Mouse (Mus musculus): ENCODE data around the gene Numbl. TPM values are rescaled to one million over a fixed set of nuclear protein-coding genes. Genes with fewer than 3 reads are reported as not detected.

Gene Numbl
- total RNA-seq, 2 experiments from 2014 or later: 0.66 to 0.94 TPM

DNA sequence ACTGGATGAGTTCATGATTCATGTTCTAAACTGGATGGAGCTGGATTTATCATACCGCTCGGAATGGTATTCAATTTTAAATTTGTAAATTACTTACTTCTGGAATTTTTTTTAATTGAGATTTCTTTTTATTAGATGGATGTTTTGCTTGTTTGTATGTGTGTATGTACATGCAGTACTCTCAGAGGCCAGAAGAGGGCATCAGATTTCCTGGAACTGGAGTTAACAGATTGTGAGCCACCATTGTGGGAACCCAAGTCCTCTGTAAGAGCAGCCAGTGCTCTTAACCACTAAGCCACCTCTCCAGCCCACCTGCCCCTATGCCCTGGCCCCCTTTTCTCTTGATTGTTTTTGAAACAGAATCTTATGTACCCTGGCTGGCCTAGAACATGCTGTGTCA, 9.1 kb upstream of the Numbl start:
- no peak for ATAC-seq (replicated peaks; ENCODE audit: low FRiP score, low TSS enrichment, poor library complexity, severe bottlenecking)

DNA sequence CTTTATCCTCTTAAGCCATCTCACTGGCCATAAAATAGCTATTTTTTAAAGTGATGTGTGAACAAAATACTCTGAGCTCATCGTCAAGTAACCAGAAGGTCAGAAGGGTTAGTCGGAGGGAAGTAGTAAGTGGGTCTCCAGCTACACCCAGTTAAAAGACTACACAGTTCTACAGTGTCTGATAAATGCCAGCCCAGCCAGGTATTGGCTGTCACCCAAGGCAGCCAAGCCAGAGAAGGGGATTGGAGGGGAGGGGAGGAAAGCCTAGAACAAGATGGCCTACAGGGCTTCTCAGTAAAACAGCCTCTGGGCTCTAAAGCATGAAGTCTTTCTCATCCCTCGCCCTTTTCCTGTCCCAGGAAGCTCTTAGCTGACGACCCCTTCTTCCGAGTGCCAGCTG, 8.3 kb upstream of the Numbl start:
- ATAC-seq (replicated peaks; ENCODE audit: low FRiP score, low TSS enrichment, poor library complexity, severe bottlenecking): no peak

DNA sequence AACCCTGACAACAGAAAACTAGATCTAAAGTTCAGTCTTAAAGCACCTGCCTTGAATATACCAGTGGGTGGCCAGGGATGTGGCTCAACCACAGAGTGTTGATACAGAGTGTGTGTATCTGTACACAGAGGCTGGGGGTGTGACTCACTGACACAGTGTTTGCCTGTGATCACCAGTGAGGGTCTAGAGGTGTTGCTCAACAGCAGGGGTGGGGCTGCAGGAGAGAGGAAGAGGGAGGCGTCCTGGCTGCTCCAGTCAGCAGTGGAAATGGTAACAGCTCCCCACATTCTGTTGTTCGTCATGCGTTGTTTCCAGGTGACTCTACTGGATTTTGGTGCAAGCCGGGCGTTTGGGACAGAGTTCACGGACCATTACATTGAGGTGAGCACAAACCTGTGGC, 6.3 kb upstream of the Numbl start:
- ATAC-seq (replicated peaks; ENCODE audit: low FRiP score, low TSS enrichment, poor library complexity, severe bottlenecking): 0 out of 2 replicates have a peak, but pooled peaks have one; percentile 23

DNA sequence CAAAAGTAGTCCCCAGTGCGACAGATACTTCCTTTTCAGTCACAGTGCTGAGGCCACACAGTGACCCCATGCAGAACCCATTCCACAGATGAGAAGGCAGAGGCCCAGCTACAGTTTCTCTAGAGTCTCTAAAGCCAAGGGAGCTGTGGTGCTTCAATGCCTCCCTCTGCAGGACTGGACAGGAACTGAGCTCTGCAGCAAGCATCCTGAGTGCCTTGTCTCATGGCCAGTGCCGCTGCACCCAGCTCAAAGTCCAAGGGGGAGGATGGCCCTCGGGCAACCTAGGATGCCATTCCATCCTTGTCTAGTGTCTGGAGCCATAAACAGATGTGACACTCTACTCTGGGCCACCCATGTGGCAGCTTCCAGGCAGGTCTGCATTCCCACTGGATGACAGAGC, 2.5 kb upstream of the Numbl start:
- ATAC-seq (replicated peaks; ENCODE audit: low FRiP score, low TSS enrichment, poor library complexity, severe bottlenecking): no peak

DNA sequence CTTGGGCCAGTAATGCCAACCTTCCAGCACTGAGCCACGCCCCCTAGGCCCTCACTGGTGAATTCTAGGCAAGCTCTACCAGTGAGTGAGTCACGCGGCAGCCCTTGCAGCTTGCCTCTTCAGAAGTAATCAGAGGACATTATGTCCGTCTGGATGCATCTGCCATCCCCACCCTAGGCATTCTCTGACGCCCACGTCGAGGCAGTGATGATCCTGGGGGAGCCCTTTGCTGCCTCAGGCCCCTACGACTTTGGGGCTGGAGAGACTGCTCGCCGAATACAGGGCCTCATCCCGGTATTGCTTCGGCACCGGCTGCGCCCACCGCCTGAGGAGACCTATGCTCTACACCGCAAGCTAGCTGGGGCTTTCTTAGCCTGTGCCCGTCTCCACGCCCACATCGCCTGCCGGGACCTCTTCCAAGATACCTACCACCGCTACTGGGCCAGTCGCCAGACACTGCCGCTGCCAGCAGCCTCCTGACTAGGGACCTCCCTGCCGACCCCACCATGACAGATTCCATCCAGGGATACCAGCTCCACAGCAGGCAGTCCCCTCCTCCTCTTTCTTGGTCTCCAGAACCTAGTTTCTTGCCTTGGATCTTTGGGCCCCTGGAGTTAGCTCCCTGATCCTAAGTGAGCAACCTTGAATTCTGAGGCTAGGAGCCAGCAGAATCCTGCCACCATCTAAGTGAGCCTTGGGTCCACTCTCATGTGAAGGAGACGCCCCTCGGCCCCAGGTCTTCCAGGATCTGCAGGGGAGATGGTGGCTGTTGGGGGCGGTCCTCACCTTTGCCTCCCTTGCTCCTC, 984 bp upstream of the Numbl start:
- ATAC-seq (replicated peaks; ENCODE audit: low FRiP score, low TSS enrichment, poor library complexity, severe bottlenecking): peak; percentile 68

DNA sequence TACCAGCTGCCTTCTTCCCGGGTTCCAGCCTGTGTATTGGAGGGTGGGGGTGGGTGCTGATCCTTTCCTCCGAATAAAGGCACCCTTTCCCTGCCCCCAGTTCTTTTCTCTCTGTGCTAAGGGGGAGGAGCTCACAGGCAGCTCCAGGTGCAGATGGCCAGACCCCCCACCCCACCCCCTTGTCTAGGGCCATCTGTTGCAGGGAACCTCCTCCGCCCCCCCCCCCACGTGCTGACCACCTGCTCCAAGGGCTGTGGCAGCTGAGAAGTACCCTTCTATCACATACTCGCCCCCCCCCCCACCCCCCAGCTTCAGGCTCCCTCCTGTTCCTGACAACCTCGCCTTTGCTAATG, 405 bp upstream of the Numbl start:
- no peak for ATAC-seq (replicated peaks; ENCODE audit: low FRiP score, low TSS enrichment, poor library complexity, severe bottlenecking)

DNA sequence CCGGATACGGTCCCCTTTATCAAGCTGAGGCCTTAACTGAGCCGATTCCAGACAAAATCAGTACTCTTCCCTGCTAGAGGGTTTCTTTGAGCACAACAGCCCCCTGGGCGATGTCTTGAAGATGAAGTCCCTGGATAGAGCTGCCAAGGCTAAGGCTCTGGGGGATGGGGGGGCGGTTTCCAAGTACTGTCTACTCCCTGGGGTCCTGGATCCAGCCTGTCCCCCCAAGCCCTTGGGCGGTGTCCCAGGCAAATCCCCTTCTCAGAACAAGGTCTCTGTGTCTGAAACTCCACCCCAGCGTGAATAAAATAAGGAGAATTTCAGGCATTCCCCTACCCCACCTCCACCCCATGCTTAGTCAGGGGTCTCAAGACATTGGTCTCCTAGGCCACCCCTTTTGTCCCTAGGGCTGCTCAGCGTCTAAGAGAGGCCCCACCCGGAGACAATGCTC, 1.1 kb downstream of the Numbl start:
- ATAC-seq (replicated peaks; ENCODE audit: low FRiP score, low TSS enrichment, poor library complexity, severe bottlenecking): no peak

DNA sequence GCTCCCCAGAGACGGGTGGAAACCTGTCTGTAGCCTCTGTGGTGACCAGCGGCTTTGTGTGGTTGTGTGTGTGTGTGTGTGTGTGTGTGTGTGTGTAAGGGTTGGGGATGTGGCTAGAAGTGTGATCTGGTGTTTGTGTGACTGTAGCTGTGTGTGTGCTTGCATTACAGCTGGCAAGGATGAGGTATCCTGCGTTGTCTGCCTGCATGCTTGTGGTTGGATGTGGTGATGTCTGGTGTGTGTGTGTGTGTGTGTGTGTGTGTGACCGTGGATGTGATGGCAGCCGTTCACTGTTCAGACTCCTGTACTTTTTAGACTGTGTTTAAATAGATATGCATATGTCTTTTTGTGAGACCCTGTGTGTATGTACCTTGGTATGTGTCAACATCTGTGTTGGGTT, 1.5 kb downstream of the Numbl start:
- ATAC-seq (replicated peaks; ENCODE audit: low FRiP score, low TSS enrichment, poor library complexity, severe bottlenecking): no peak

DNA sequence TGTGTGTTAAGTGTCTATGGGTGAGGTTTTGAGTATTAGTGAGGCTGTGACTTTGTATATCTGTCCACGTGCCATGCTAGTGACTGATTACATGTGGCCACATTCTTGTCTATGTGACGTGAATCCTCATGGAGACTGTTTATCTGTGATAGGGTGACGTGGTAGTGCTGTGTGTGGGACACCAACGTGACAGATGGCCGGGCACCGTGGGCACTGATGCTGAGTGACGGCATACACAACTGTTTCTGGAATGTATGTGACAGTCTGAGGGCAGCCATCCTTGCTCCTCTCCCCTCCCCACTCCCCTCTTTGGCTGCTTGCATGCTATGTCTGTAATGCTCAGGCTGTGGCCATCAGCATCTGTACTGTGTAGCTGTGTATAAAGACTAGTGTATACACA, 2.6 kb downstream of the Numbl start:
- no peak for ATAC-seq (replicated peaks; ENCODE audit: low FRiP score, low TSS enrichment, poor library complexity, severe bottlenecking)

DNA sequence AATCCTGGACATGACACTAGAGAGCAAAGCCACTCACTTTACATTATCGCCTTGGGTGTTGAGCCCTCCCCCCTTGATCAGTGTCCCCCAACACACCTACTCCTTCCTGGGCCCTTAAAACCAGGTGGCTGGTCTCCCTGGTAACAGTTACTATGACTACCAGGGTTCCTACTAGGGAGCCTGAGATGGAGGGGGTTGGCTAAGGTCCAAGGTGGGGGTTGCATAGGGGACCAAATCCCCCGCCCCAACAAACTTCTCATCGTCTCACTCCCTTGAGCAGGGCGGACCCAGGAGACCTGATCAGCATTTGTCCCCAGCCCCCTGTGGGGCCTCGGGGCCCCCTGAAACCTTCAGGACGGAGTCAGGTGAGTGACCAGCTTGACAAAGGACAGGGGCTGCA, 3.7 kb downstream of the Numbl start:
- ATAC-seq (replicated peaks; ENCODE audit: low FRiP score, low TSS enrichment, poor library complexity, severe bottlenecking): no peak

DNA sequence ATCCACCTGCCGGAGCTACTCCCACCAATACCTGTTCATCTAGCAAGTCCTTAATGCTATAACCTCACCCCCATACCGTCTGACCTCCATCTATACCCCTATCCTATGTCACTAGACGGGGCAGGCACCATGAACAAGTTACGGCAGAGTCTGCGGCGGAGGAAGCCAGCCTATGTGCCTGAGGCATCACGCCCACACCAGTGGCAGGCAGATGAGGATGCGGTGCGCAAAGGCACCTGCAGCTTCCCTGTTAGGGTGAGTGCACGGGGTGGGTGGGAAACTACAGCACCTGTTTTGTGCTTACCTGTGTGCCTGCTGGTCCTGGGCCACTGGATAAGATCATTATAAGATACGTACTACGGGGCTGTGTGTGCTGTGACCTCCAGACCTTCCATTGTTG, 6.5 kb downstream of the Numbl start:
- no peak for ATAC-seq (replicated peaks; ENCODE audit: low FRiP score, low TSS enrichment, poor library complexity, severe bottlenecking)

DNA sequence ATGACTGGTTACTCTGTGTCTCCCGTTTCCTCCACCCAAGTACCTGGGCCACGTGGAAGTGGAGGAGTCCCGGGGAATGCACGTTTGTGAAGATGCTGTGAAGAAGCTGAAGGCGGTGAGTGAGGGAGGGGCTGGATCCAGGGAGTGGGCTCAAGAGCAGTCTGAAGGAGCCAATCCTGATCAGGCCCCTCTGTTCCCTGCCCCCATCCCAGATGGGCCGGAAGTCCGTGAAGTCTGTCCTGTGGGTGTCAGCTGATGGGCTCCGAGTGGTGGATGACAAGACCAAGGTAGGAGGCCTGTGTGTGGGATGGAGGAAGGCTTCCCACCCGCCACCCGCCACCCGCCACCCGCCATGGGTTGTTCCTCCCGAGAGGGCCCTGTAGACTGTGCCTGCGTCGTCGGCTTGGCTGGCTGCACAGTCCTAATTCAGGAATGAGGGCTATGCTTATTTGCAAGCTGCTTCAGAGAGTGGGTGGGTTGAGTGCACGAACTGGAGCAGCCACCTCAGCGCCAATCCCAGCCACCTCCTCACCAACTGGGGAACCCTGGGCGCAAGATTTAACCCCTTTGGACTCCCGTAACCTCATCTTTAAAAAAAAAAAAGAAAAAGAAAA, 8.4 kb downstream of the Numbl start:
- ATAC-seq (replicated peaks; ENCODE audit: low FRiP score, low TSS enrichment, poor library complexity, severe bottlenecking): no peak

DNA sequence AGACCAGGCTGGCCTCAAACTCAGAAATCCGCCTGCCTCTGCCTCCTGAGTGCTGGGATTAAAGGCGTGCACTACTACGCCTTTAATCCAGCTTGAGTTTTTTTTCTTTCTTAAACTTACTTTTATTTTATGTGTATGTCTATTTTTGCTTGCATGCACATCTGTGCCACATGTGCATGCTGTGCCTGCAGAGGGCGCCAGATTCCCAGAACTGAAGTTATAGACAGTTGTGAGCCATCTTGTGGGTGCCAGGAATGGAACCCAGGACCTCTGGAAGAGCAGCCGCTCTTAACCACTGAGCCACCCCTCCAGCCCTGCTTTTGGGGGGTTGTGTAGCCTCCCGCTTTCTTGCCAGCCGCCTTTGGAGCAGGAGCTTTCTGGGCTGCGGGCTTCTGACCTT, 13.2 kb downstream of the Numbl start:
- ATAC-seq (replicated peaks; ENCODE audit: low FRiP score, low TSS enrichment, poor library complexity, severe bottlenecking): no peak

DNA sequence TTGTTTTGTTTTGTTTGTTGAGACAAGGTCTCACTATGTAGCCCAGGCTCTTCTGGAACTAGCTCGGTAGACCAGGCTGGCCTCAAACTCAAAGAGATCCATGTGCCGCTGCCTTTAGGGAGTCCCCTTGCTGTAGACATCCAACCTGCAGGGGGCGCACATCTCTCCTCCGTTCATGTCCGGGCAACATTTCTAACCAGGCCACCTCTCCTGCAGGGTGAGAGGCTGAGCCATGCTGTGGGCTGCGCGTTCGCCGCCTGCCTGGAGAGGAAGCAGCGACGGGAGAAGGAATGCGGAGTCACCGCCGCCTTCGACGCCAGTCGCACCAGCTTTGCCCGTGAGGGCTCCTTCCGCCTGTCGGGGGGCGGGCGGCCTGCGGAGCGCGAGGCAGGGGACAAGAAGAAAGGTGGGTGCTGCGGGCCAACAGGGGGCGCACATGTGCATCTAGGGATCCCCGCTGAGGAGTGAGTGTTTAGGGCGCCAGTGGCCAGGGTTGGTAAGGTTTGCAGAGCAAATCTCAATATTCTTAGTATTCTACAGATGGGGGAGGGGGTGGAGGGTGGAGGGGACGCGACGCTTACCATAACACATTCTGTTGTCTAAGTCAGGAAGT, 15.6 kb downstream of the Numbl start:
- no peak for ATAC-seq (replicated peaks; ENCODE audit: low FRiP score, low TSS enrichment, poor library complexity, severe bottlenecking)

DNA sequence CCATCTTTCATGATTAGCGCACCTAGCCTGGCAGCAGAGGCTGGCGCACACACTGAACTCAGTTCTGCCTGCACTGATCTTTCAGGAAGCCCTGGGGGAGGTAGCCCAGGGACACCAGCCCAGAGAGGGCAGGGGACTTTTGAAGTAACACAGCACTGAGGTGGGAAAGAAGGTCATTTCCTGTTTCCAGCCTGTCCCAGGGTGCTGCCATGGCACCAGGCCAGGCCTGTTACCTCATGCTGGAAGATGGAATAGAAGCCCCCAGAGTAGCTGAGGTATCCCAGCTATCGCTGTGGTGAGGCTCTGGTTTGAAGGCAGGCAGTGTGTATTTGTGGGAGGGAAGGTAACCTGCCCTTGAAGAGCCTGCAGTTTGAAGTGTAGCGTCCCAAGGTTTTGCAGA, 16.7 kb downstream of the Numbl start:
- ATAC-seq (replicated peaks; ENCODE audit: low FRiP score, low TSS enrichment, poor library complexity, severe bottlenecking): no peak

DNA sequence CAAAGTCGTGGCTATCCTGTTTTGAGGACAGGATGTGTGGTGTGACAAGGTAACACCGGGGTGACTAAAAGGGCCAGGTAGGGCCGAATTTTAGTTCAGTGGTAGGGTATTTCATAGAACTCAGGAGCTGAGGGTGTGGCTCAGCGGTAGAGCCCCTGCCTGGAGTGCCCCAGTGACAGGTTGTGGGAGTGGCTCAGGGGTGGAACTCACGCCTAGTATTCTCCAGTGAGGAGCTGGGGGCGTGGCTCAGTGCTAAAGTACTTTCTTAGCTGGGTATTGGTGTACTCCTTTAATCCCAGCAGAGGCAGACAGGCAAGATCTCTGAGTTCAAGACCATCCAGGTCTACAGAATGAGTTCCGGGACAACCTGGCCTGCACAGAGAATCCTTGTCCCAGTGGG, 17.8 kb downstream of the Numbl start:
- ATAC-seq (replicated peaks; ENCODE audit: low FRiP score, low TSS enrichment, poor library complexity, severe bottlenecking): peak; percentile 62

DNA sequence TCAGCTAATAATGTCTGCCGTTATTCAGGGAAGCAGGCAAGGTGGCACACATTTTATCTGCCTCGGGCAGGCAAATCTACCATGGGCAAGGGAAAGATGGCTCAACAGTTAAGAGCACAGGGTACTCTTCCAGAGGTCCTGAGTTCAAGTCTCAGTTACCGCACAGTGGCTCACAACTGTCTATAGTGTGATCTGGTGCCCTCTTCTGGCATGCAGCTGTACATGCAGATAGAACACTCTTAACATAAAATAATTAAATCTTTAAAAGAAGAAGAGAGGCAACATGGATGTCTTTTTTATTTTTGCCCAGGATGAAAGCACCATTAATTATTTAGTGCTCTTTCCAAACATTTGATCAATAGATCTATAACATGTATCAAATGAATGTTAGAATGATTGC, 19.0 kb downstream of the Numbl start:
- ATAC-seq (replicated peaks; ENCODE audit: low FRiP score, low TSS enrichment, poor library complexity, severe bottlenecking): no peak

DNA sequence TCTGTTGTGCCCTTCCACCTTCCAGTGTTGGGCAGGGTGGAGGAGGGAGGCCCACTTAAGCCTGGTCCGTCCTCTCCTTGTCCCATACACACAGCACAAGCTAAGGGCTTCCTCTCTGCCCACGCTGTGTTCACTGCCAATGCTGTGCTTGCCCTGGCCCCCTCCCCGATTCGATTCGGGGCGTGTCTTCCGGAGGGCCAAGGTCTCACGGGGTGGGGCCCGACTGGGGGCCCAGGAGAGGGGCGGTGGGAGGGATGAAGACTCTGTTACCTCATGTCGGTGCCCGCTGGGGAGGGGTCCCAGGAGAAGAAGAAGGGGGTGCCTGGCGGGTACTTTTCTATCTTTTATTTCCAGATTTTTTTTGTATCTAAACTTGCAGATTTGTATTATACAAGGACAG, 23.5 kb downstream of the Numbl start:
- ATAC-seq (replicated peaks; ENCODE audit: low FRiP score, low TSS enrichment, poor library complexity, severe bottlenecking): no peak

DNA sequence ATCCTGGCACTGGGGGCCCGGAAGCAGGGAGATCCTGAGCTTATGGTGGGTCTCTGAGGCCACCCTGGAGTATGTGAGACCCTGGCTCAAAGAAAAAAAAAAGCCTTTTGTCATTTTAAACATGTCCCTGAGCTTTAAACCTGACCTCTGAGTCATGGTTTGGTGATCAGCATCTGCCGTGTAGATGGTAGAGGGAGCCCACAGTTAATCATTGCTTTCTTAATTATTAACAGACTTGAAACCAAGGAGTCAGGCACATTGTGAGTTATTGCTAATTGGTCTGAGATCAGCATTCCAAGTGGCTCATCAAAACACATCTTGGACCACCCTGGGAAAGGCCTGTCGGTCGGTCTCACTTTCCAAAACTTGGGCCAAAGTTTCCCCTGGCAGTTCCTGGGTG, 24.0 kb downstream of the Numbl start:
- ATAC-seq (replicated peaks; ENCODE audit: low FRiP score, low TSS enrichment, poor library complexity, severe bottlenecking): no peak

DNA sequence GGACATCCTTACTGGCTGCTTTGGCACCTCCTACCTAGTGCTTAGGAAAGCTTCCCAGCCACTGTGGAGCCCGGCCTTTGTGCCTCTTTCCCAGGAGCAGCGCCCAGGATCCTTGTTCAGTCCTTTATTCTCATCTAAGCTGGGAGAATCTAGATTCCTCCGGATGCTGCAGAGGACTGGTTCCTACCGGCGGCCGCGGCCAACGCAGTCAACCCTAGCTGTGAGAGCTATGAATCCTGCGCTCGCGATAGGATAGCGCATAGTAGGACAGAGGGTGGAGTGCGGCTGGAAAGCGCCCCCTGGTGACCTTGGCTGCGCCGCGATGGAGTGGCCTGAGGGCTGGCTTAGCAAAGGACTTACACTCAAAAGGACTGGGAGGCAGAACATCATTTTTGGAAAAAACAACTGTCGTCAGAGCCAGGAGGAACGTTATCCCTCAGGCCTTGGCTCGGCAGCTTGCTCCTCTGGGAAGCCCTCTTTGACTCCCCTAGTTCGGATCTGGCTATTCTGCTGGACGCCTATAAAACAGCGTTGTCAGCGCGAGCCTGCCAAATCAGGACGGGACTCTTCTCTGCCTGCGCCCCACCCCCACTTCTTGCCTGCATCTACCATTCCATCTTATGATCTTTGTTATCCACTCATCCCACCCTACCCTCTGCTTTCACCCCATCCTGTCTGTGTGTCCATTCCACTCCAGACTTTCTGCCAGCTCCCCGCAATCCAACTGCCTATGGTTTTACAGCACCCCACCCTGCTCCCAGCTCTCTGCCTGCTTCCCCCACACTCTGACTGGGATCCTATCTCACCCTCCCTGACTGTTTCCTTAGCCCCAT, 26.8 kb downstream of the Numbl start:
- ATAC-seq (replicated peaks; ENCODE audit: low FRiP score, low TSS enrichment, poor library complexity, severe bottlenecking): peak; percentile 42
